Mouse (Mus musculus) adipose tissue, adult 10 weeks (tissue): ENCODE data around the gene Vmn1r63. TPM values are rescaled to one million over a fixed set of nuclear protein-coding genes. Genes with fewer than 3 reads are reported as not detected.

ENCODE experiments used
- polyA plus RNA-seq: library from polyadenylated mRNA; stranded (reverse); fragments of 350-450 nt; fragmentation: Illumina TruSeq; extraction: RNeasy Lipid Tissue Mini Kit (QIAGEN cat#74804); gene quantifications from one replicate; pipeline ENCODE4 v1.2.3, GENCODE M21; 2014; ENCODE audit warnings: low read depth, low replicate concordance

The Vmn1r63 gene
- polyA plus RNA-seq: not detected

DNA sequence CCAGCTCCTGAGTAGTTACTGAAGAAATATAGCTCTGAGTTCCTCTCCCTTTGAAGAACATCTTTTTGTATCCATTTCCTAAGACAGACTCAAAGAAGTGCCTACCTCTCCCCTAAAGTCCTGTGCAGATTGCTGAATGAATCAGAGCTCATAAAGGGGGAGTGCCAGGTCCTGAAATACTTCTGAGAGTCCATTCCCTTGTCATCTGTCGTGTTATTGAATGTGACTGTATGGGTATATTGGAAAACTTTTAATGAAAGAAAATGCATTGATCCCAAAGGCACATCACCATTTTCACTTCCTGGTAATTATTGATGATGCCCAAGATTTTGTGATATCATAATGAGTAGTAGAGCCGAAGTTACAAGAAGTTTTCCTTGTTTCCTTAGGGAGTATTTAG is at the start of gene Vmn1r63:
Gene Vmn1r63 (minus strand): TSS at position 101 of the 400 bp plus-strand sequence.

Other genes with a start within 250 kb of the Vmn1r63 start
- gene Vmn1r61, start 192.2 kb downstream of the Vmn1r63 start, polyA plus RNA-seq: not detected
- not detected for gene Vmn1r62, start 131.8 kb downstream of the Vmn1r63 start, polyA plus RNA-seq
- not detected for gene Vmn1r64, start 79.1 kb upstream of the Vmn1r63 start, polyA plus RNA-seq
- gene Vmn1r65, start 205.6 kb upstream of the Vmn1r63 start, polyA plus RNA-seq: not detected
- gene Nlrp4c, start 239.7 kb upstream of the Vmn1r63 start, polyA plus RNA-seq: not detected